Mouse (Mus musculus) midbrain, embryonic 15.5 days (tissue): Measurements from ENCODE around the gene Plekhg6. TPM values are rescaled to one million over a fixed set of nuclear protein-coding genes. Genes with fewer than 3 reads are reported as not detected.

Experiments used
- ATAC-seq: fragments of 200-750 bp; cut with Nextera tagmentation; replicated peaks from 2 replicates; pipeline ENCODE4 v1.8.0; 2017; ENCODE audit warnings: moderate TSS enrichment
- H3K27ac ChIP-seq: fragments of 300-500 bp; sonication (generic); 2 replicates; pipeline ENCODE4 v1.5.1; 2015; ENCODE audit warnings: mild to moderate bottlenecking, inconsistent platforms
- H3K27me3 ChIP-seq: fragments of 300-500 bp; sonication (generic); replicated peaks from 2 replicates; pipeline ENCODE4 v1.6.1; 2015; ENCODE audit warnings: inconsistent platforms
- H3K36me3 ChIP-seq: fragments of 300-500 bp; sonication (generic); replicated peaks from 2 replicates; pipeline ENCODE4 v1.6.1; 2015; ENCODE audit warnings: inconsistent platforms
- H3K4me1 ChIP-seq: fragments of 300-500 bp; sonication (generic); 2 replicates; pipeline ENCODE4 v1.6.1; 2015; ENCODE audit warnings: inconsistent platforms
- H3K4me2 ChIP-seq: fragments of 300-500 bp; sonication (generic); 2 replicates; pipeline ENCODE4 v1.6.1; 2015; ENCODE audit warnings: inconsistent platforms, mild to moderate bottlenecking, moderate library complexity
- H3K4me3 ChIP-seq: fragments of 300-500 bp; sonication (generic); 2 replicates; pipeline ENCODE4 v1.5.1; 2015; ENCODE audit warnings: mild to moderate bottlenecking, inconsistent platforms
- H3K9ac ChIP-seq: fragments of 300-500 bp; sonication (generic); 2 replicates; pipeline ENCODE4 v1.6.1; 2015; ENCODE audit warnings: mild to moderate bottlenecking, inconsistent platforms
- H3K9me3 ChIP-seq: fragments of 300-500 bp; sonication (generic); 2 replicates; pipeline ENCODE4 v1.6.1; 2016; ENCODE audit warnings: inconsistent platforms
- WGBS: fragments of 180-500 bp; shearing (Covaris S2); methylation state at CpG from one replicate; pipeline ENCODE4 v1.1.7; 2015; ENCODE audit warnings: mixed read lengths; 5-methylcytosine and 5-hydroxymethylcytosine counted together
- polyA plus RNA-seq: library from polyadenylated mRNA; unstranded; fragments of >200 nt; fragmentation: Nextera tagmentation; extraction: Ambion mirVana; gene quantifications from 2 replicates; pipeline ENCODE4 v1.2.1, GENCODE M21; 2015

The Plekhg6 gene
- polyA plus RNA-seq, result 0.23 and 0.32 TPM in 2 replicates

- Histone ChIP-seq H3K4me3 (peak within 1 kb of the TSS; percentile 32), H3K4me1 (peaks cover 18% of the 10 kb centered on the region), H3K36me3 (no peaks in the 10 kb centered on the region), H3K27me3 (peaks cover 48% of the 10 kb centered on the region), H3K9me3 (no peaks in the 10 kb centered on the region), H3K9ac (peak within 1 kb of the TSS; percentile 41), H3K27ac (no peak within 1 kb of the TSS), H3K4me2 (peak within 1 kb of the TSS; percentile 72)
- WGBS, result 12% methylated on average over 37 of the region's 40 CpGs
- ATAC-seq, result no peak; the same call in 1 of the 2 replicates
Measured at GRCm38 (mm10) chr6:125380372-125381360, at the start of gene Plekhg6. Plekhg6 (minus strand) TSS chr6:125380793.

GRCm38 (mm10) chr6:125429741-125430140 is 49.1 kb upstream of the Plekhg6 start:
- Histone ChIP-seq H3K36me3 (no peaks in the 10 kb centered on the region), H3K9me3 (no peaks in the 10 kb centered on the region), H3K27ac (no peak overlapping the region), H3K4me1 (peaks cover 6% of the 10 kb centered on the region; the same call in 1 of the 2 replicates), H3K27me3 (0 out of 2 replicates have a peak, but pooled peaks cover 3% of the 10 kb centered on the region), H3K4me2 (no peak overlapping the region), H3K4me3 (no peak overlapping the region), H3K9ac (no peak overlapping the region)
- 86% methylated on average over 6 of the region's 6 CpGs for WGBS
- no peak for ATAC-seq

- ATAC-seq, result peak; percentile 88
- H3K4me1 ChIP-seq, result peaks cover 18% of the 10 kb centered on the region; the same call in 1 of the 2 replicates
- peak overlapping the region; percentile 52 for H3K27ac ChIP-seq
- peak overlapping the region; percentile 50 for H3K9ac ChIP-seq
- 2% methylated on average over 23 of the region's 25 CpGs for WGBS
- H3K4me2 ChIP-seq, result peak overlapping the region; percentile 92
- H3K4me3 ChIP-seq, result peak overlapping the region; percentile 41
- H3K9me3 ChIP-seq, result no peaks in the 10 kb centered on the region
- H3K36me3 ChIP-seq, result no peaks in the 10 kb centered on the region
- H3K27me3 ChIP-seq, result 0 out of 2 replicates have a peak, but pooled peaks cover 3% of the 10 kb centered on the region
Measured at GRCm38 (mm10) chr6:125426383-125427360, 46.1 kb upstream of the Plekhg6 start.

- WGBS, result 63% methylated on average over 15 of the region's 15 CpGs
- ATAC-seq, result no peak
Measured at GRCm38 (mm10) chr6:125425205-125426090, 44.9 kb upstream of the Plekhg6 start.

GRCm38 (mm10) chr6:125424156-125424555 is 43.6 kb upstream of the Plekhg6 start:
- Histone ChIP-seq H3K4me2 (no peak overlapping the region), H3K9me3 (no peaks in the 10 kb centered on the region)
- WGBS, result 80% methylated on average over 3 of the region's 3 CpGs

More at GRCm38 (mm10) chr6:125425205-125426090, 44.9 kb upstream of the Plekhg6 start:
- Histone ChIP-seq H3K27me3 (0 out of 2 replicates have a peak, but pooled peaks cover 3% of the 10 kb centered on the region), H3K4me1 (peaks cover 18% of the 10 kb centered on the region; the same call in 1 of the 2 replicates), H3K36me3 (no peaks in the 10 kb centered on the region), H3K27ac (no peak overlapping the region), H3K9me3 (no peaks in the 10 kb centered on the region), H3K9ac (no peak overlapping the region), H3K4me3 (no peak overlapping the region), H3K4me2 (no peak overlapping the region)

GRCm38 (mm10) chr6:125423507-125423906 is 42.9 kb upstream of the Plekhg6 start:
- WGBS, result 37% methylated on average over 13 of the region's 13 CpGs
- Histone ChIP-seq H3K4me2 (no peak overlapping the region), H3K4me1 (peaks cover 18% of the 10 kb centered on the region; the same call in 1 of the 2 replicates), H3K4me3 (no peak overlapping the region), H3K9me3 (no peaks in the 10 kb centered on the region), H3K27me3 (no peaks in the 10 kb centered on the region), H3K36me3 (no peaks in the 10 kb centered on the region), H3K27ac (no peak overlapping the region), H3K9ac (no peak overlapping the region; the same call in 1 of the 2 replicates)
- ATAC-seq, result no peak

More at GRCm38 (mm10) chr6:125424156-125424555, 43.6 kb upstream of the Plekhg6 start:
- ATAC-seq, result no peak
- Histone ChIP-seq H3K27me3 (no peaks in the 10 kb centered on the region), H3K4me1 (peaks cover 18% of the 10 kb centered on the region; the same call in 1 of the 2 replicates), H3K4me3 (no peak overlapping the region), H3K27ac (no peak overlapping the region), H3K9ac (no peak overlapping the region), H3K36me3 (no peaks in the 10 kb centered on the region)

- 0 out of 2 replicates have a peak, but pooled peaks cover under 1% of the 10 kb centered on the region for H3K27me3 ChIP-seq
- WGBS, result 45% methylated on average over 3 of the region's 3 CpGs
- H3K4me2 ChIP-seq, result peak overlapping the region; percentile 37; the same call in 1 of the 2 replicates
- H3K4me3 ChIP-seq, result no peak overlapping the region
- no peak overlapping the region for H3K27ac ChIP-seq
- H3K36me3 ChIP-seq, result no peaks in the 10 kb centered on the region
- H3K4me1 ChIP-seq, result peaks cover 18% of the 10 kb centered on the region; the same call in 1 of the 2 replicates
- no peak for ATAC-seq
- no peak overlapping the region for H3K9ac ChIP-seq
- no peaks in the 10 kb centered on the region for H3K9me3 ChIP-seq
Measured at GRCm38 (mm10) chr6:125423099-125423498, 42.5 kb upstream of the Plekhg6 start.

- H3K4me3 ChIP-seq, result no peak overlapping the region
- no peak overlapping the region for H3K27ac ChIP-seq
- H3K27me3 ChIP-seq, result 0 out of 2 replicates have a peak, but pooled peaks cover 2% of the 10 kb centered on the region
- H3K4me1 ChIP-seq, result peaks cover 18% of the 10 kb centered on the region; the same call in 1 of the 2 replicates
- no peak overlapping the region for H3K9ac ChIP-seq
- WGBS, result 20% methylated on average over 19 of the region's 20 CpGs
- H3K36me3 ChIP-seq, result no peaks in the 10 kb centered on the region
- no peak for ATAC-seq
- no peaks in the 10 kb centered on the region for H3K9me3 ChIP-seq
- peak overlapping the region; percentile 37 for H3K4me2 ChIP-seq
Measured at GRCm38 (mm10) chr6:125422051-125422822, 41.6 kb upstream of the Plekhg6 start.

- Histone ChIP-seq H3K9me3 (no peaks in the 10 kb centered on the region), H3K27me3 (0 out of 2 replicates have a peak, but pooled peaks cover 2% of the 10 kb centered on the region), H3K4me2 (no peak overlapping the region), H3K9ac (no peak overlapping the region), H3K4me1 (peaks cover 11% of the 10 kb centered on the region; the same call in 1 of the 2 replicates), H3K4me3 (no peak overlapping the region), H3K36me3 (no peaks in the 10 kb centered on the region), H3K27ac (no peak overlapping the region)
- no peak for ATAC-seq
- 79% methylated on average over 16 of the region's 16 CpGs for WGBS
Measured at GRCm38 (mm10) chr6:125420458-125421063, 40.0 kb upstream of the Plekhg6 start.

GRCm38 (mm10) chr6:125418744-125419143 is 38.2 kb upstream of the Plekhg6 start:
- Histone ChIP-seq H3K27ac (no peak overlapping the region), H3K4me2 (no peak overlapping the region), H3K27me3 (0 out of 2 replicates have a peak, but pooled peaks cover 2% of the 10 kb centered on the region), H3K4me1 (peaks cover 11% of the 10 kb centered on the region; the same call in 1 of the 2 replicates), H3K9ac (no peak overlapping the region), H3K36me3 (no peaks in the 10 kb centered on the region), H3K4me3 (no peak overlapping the region), H3K9me3 (no peaks in the 10 kb centered on the region)
- peak; percentile 80 for ATAC-seq
- 12% methylated on average over 9 of the region's 9 CpGs for WGBS
